Mouse (Mus musculus) limb, embryonic 10.5 days (tissue): ENCODE measurements around the gene Gcgr. TPM values are rescaled to one million over a fixed set of nuclear protein-coding genes. Genes with fewer than 3 reads are reported as not detected.

Experiments used
- DNase-seq: peaks from one replicate; pipeline ENCODE4 v3.0.0-alpha.2; 2017; ENCODE audit warnings: low spot score
- H3K27ac ChIP-seq: fragments of 300-500 bp; sonication (generic); 2 replicates; pipeline ENCODE4 v1.5.1; 2016; ENCODE audit warnings: mild to moderate bottlenecking
- H3K27me3 ChIP-seq: fragments of 300-500 bp; sonication (generic); 2 replicates; pipeline ENCODE4 v1.6.1; 2016; ENCODE audit warnings: low read depth, mild to moderate bottlenecking; ENCODE audit not compliant: poor library complexity, severe bottlenecking
- H3K36me3 ChIP-seq: fragments of 300-500 bp; sonication (generic); 2 replicates; pipeline ENCODE4 v1.6.1; 2016; ENCODE audit warnings: mild to moderate bottlenecking, moderate library complexity
- H3K4me1 ChIP-seq: fragments of 300-500 bp; sonication (generic); 2 replicates; pipeline ENCODE4 v1.6.1; 2016
- H3K4me3 ChIP-seq: fragments of 300-500 bp; sonication (generic); 2 replicates; pipeline ENCODE4 v1.5.1; 2016; ENCODE audit warnings: mild to moderate bottlenecking, moderate library complexity
- H3K9me3 ChIP-seq: fragments of 300-500 bp; sonication (generic); replicated peaks from 2 replicates; pipeline ENCODE4 v1.6.1; 2016; ENCODE audit warnings: mild to moderate bottlenecking
- WGBS: fragments of 180-500 bp; shearing (Covaris S2); methylation state at CpG from one replicate; pipeline ENCODE4 v1.1.7; 2016; 5-methylcytosine and 5-hydroxymethylcytosine counted together
- polyA plus RNA-seq: library from polyadenylated mRNA; unstranded; fragments of >200 nt; fragmentation: Nextera tagmentation; extraction: Ambion mirVana; gene quantifications from 2 replicates; pipeline ENCODE4 v1.2.1, GENCODE M21; 2016

Gcgr gene
- polyA plus RNA-seq, 1 experiment from 2014 or later = 1.1 TPM

DNA sequence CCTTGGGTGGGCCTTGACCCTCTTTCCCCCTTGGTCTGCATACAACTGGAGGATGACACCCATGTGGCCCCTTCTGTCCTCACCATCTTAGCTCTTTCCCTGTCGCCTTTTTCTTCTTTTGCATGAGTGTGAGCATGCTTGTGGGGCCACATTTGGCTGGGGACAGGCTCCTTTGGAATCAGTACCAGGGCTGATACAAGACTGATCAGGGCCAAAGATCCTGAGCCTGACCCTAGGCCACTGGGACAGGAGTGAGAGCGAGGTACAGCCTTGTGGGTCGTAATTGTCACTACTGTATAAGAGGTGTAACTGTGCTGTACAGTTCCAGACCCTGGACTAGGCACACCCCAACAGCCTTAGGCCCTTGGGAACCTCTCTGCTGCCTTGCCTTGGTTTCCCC lies 36.6 kb upstream of the Gcgr start:
- Histone ChIP-seq H3K4me3 (peak overlapping the region; percentile 97; the same call in 1 of the 2 replicates), H3K36me3 (peaks cover 72% of the 10 kb centered on the region), H3K9me3 (no peaks in the 10 kb centered on the region), H3K4me1 (peaks cover 51% of the 10 kb centered on the region), H3K27me3 (no peaks in the 10 kb centered on the region), H3K27ac (0 out of 2 replicates have a peak overlapping the region, but pooled peaks have one; percentile 19)
- WGBS = 82% methylated on average over 3 of the region's 3 CpGs
- no peak for DNase-seq

DNA sequence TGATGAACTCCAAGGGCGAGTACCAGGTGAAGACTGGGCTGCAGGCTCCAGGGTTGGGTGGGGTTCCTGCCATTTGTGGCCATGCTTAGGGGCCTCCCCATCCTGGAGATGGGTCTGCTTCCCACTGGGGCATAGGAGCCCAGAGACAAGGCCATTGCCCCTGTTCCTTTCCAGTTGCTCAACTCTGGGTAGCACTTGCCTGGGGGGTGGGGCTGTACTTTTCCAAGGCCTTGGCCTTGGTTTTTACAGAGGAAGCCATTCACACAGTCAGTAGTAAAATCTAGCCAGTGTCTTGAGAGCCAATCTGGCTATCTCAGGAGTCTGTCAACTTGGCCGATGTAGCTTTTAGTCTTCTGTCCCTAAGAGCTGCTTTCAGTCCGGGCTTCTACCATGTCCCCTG lies 33.1 kb upstream of the Gcgr start:
- Histone ChIP-seq H3K9me3 (no peaks in the 10 kb centered on the region), H3K27ac (no peak overlapping the region), H3K4me1 (peaks cover 27% of the 10 kb centered on the region), H3K4me3 (no peak overlapping the region), H3K36me3 (peaks cover 65% of the 10 kb centered on the region), H3K27me3 (no peaks in the 10 kb centered on the region)
- 96% methylated on average over 3 of the region's 3 CpGs for WGBS
- no peak for DNase-seq

- DNase-seq = no peak
- Histone ChIP-seq H3K27ac (no peak overlapping the region), H3K36me3 (peaks cover 65% of the 10 kb centered on the region), H3K9me3 (no peaks in the 10 kb centered on the region), H3K27me3 (no peaks in the 10 kb centered on the region), H3K4me1 (peaks cover 19% of the 10 kb centered on the region), H3K4me3 (0 out of 2 replicates have a peak overlapping the region, but pooled peaks have one; percentile 4)
- WGBS = 92% methylated on average over 12 of the region's 12 CpGs
Measured at GRCm38 (mm10) chr11:120498226-120498625, 32.3 kb upstream of the Gcgr start.

DNA sequence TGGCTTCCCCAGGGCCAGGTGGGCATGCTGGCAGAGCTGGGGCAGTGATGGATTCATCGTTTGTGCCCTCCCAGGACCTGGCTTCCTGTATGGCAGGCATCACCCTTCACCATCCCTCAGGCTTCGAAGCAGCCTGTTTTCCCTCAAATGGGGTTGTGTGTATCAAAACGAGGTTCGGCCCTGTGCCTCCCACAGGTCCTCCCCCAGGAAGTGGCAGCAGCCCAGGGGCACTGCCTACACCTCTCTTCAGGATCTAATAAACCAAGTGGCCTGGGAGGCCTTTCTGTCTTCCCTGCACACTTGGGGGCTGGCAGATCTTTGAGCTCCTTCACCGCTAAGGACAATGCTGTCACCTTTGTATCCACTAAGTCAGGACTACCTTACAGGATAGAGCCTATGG lies 31.6 kb upstream of the Gcgr start:
- WGBS = 92% methylated on average over 5 of the region's 5 CpGs
- DNase-seq = no peak
- Histone ChIP-seq H3K4me3 (no peak overlapping the region), H3K4me1 (peaks cover 12% of the 10 kb centered on the region), H3K9me3 (no peaks in the 10 kb centered on the region), H3K27me3 (no peaks in the 10 kb centered on the region), H3K27ac (0 out of 2 replicates have a peak overlapping the region, but pooled peaks have one; percentile 38), H3K36me3 (peaks cover 61% of the 10 kb centered on the region)

DNA sequence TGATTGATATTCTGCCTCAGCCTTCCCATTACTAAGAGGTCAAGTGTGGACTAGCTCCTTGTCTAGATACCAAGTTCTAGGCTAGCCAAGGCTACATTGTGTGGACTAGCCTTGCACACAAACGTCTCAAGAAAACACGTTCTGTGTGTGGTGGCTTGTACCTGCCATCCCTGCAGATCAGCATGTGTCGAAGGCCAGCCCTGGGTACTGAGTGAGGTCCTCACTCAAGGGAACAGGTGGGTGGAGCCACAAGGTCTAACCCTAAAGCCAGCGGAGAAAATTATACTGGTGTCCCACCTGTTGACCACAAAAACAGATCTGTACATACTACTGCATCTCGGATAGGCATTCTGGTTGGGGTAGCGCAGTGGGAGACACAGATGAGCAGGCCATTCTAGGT lies 30.6 kb upstream of the Gcgr start:
- WGBS = 82% methylated on average over 6 of the region's 6 CpGs
- Histone ChIP-seq H3K9me3 (no peaks in the 10 kb centered on the region), H3K4me1 (peaks cover 8% of the 10 kb centered on the region), H3K27ac (no peak overlapping the region), H3K36me3 (peaks cover 51% of the 10 kb centered on the region), H3K27me3 (no peaks in the 10 kb centered on the region), H3K4me3 (no peak overlapping the region)
- no peak for DNase-seq

DNA sequence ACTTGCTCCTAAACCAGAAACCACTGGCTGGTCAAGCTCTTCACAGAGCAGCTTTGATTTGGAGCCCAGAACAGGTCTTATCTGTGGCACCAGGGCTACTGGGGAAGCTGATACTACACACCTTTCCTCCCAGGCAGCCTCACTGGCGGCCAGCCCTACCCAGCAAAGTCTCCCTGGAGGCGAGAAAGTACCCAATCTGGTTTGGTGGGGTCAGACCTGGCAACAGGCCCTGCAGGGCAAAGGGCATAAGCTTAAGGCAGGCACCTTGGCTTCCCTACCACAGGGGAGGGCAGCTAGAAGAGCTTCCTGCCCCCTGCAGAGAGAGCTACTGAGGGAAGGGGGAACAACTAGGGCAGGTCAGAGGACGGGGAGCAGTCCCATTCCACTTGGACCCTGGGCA lies 30.1 kb upstream of the Gcgr start:
- peak overlapping the region; percentile 46; the same call in 1 of the 2 replicates for H3K27ac ChIP-seq
- H3K4me3 ChIP-seq = 0 out of 2 replicates have a peak overlapping the region, but pooled peaks have one; percentile 4
- H3K4me1 ChIP-seq = peaks cover 8% of the 10 kb centered on the region
- WGBS = 23% methylated on average over 3 of the region's 3 CpGs
- no peaks in the 10 kb centered on the region for H3K9me3 ChIP-seq
- no peaks in the 10 kb centered on the region for H3K27me3 ChIP-seq
- DNase-seq = no peak
- peaks cover 46% of the 10 kb centered on the region for H3K36me3 ChIP-seq

GRCm38 (mm10) chr11:120501018-120501417 lies 29.5 kb upstream of the Gcgr start:
- no peak overlapping the region for H3K27ac ChIP-seq
- H3K9me3 ChIP-seq = no peaks in the 10 kb centered on the region
- no peaks in the 10 kb centered on the region for H3K27me3 ChIP-seq
- no peak for DNase-seq
- 71% methylated on average over 6 of the region's 6 CpGs for WGBS
- peaks cover 40% of the 10 kb centered on the region for H3K36me3 ChIP-seq
- H3K4me3 ChIP-seq = no peak overlapping the region
- H3K4me1 ChIP-seq = peaks cover 8% of the 10 kb centered on the region

GRCm38 (mm10) chr11:120501701-120502100 lies 28.8 kb upstream of the Gcgr start:
- no peaks in the 10 kb centered on the region for H3K9me3 ChIP-seq
- DNase-seq = no peak
- WGBS = 87% methylated on average over 4 of the region's 4 CpGs
- H3K4me1 ChIP-seq = peaks cover 8% of the 10 kb centered on the region
- peaks cover 33% of the 10 kb centered on the region for H3K36me3 ChIP-seq
- H3K27ac ChIP-seq = no peak overlapping the region
- H3K4me3 ChIP-seq = no peak overlapping the region
- no peaks in the 10 kb centered on the region for H3K27me3 ChIP-seq

DNA sequence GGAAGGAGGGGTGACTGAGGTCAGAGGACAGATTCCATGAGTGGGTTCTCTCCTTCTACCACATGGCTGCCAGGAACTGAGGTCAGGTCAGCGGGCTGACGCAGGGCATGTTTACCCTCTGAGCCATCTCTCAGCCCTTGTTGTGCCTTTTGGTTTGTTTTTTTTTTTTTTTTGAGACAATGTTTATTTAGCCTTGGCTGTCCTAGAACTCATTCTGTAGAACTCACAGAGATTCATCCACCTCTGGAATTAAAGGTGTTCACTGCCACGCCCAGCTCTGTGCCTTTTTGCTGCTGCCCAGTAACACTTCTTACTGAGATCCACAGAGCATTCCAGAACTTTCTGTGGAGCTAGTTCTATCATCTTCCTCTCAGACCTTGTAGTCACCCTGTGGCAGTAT lies 24.8 kb upstream of the Gcgr start:
- DNase-seq = no peak
- Histone ChIP-seq H3K27me3 (0 out of 2 replicates have a peak, but pooled peaks cover 4% of the 10 kb centered on the region), H3K9me3 (no peaks in the 10 kb centered on the region), H3K4me3 (no peak overlapping the region), H3K4me1 (peaks cover 12% of the 10 kb centered on the region), H3K27ac (no peak overlapping the region), H3K36me3 (no peaks in the 10 kb centered on the region)
- WGBS = 94% methylated on average over 3 of the region's 3 CpGs

DNA sequence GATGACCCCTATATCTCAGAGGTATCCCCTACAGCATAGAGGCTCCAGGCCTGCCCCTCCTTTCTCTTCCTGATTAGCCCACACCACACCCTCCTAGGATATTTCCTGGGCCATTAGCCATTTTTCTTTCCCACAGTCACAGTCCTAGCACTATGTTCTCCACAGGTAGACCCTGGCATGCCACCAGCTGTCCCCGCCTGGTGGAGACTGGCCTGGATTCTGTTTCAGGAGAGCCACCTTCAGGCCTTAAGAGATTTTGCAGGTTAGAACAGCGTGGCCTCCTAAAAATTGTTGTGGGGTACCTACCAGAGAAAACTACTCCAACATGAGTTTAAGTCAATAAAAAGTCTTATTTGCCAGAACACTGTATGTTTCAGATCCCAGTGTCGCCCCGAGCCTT lies 23.6 kb upstream of the Gcgr start:
- Histone ChIP-seq H3K36me3 (no peaks in the 10 kb centered on the region), H3K27me3 (0 out of 2 replicates have a peak, but pooled peaks cover 4% of the 10 kb centered on the region), H3K4me3 (no peak overlapping the region), H3K9me3 (no peaks in the 10 kb centered on the region), H3K27ac (no peak overlapping the region), H3K4me1 (peaks cover 13% of the 10 kb centered on the region)
- 62% methylated on average over 4 of the region's 4 CpGs for WGBS
- DNase-seq = no peak

DNA sequence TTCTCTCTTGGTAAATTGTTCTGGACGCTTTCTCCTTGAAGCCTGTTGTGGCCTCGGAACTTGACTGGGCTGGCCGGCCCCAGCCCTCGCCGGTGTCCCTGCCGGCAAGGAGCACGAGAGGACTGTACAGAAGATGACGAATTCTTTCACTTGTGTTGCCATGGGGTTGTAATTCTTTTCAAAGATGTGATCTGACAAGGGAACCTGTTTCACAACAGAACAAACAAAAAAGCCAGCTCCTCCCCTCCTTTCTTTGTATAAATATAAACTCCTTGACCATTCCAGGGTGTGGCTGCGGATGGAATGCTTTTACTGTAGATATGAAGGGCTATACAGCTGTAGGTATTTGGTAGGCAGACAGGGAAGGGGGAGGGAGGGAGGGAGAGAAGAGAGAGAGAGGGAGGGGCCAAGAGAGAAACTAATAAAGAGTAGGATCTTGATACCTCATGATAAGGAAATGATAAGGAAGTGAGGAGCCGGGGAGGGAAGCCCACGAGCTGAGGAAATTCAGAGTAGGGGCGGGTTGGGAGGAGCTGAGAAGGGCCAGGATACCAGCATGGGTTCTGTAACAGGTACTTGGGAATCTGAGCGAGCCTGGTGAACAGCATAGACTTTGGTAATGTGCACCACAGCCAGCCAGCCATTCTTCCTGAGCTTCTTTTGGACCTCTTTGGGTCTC lies 22.7 kb upstream of the Gcgr start:
- DNase-seq = no peak
- 0 out of 2 replicates have a peak, but pooled peaks cover 4% of the 10 kb centered on the region for H3K27me3 ChIP-seq
- 82% methylated on average over 13 of the region's 13 CpGs for WGBS
- H3K4me1 ChIP-seq = peaks cover 16% of the 10 kb centered on the region
- H3K9me3 ChIP-seq = no peaks in the 10 kb centered on the region
- H3K4me3 ChIP-seq = no peak overlapping the region
- H3K27ac ChIP-seq = no peak overlapping the region
- H3K36me3 ChIP-seq = no peaks in the 10 kb centered on the region

DNA sequence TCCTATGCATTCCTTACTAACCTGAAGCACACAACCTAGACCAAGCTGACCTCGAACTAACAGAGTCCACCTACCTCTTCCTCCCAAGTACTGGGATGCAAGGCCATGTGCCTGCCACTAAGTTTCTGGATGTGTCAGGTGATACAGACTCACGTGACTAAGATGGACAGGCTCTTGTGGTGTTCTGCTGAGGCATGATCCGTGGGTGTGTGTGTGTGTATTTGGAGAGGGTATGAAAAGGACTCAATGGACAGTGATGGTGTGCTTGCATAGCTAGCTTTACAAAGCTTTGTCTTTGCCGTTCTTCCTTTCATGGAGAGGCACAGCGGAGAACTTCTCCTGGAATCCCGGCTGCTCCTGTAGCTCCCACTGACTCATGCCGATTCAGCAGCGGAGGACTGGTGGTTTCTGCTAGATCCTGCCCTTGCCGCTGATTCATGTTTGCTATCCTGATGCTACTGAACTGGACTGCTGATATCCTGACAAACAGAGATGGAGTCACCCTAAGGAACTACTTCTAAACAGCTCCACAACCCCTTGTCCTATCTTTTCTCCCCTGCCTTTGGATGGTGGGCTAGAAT lies 22.1 kb upstream of the Gcgr start:
- H3K9me3 ChIP-seq = no peaks in the 10 kb centered on the region
- peaks cover 21% of the 10 kb centered on the region for H3K4me1 ChIP-seq
- no peak for DNase-seq
- H3K36me3 ChIP-seq = no peaks in the 10 kb centered on the region
- no peak overlapping the region for H3K27ac ChIP-seq
- WGBS = 91% methylated on average over 9 of the region's 9 CpGs
- no peak overlapping the region for H3K4me3 ChIP-seq
- H3K27me3 ChIP-seq = 0 out of 2 replicates have a peak, but pooled peaks cover 4% of the 10 kb centered on the region

- H3K9me3 ChIP-seq = no peaks in the 10 kb centered on the region
- peak overlapping the region; percentile 75 for H3K27ac ChIP-seq
- DNase-seq = no peak
- 0 out of 2 replicates have a peak, but pooled peaks cover 4% of the 10 kb centered on the region for H3K27me3 ChIP-seq
- H3K4me1 ChIP-seq = peaks cover 21% of the 10 kb centered on the region
- H3K36me3 ChIP-seq = no peaks in the 10 kb centered on the region
- WGBS = 35% methylated on average over 4 of the region's 4 CpGs
- 0 out of 2 replicates have a peak overlapping the region, but pooled peaks have one; percentile 36 for H3K4me3 ChIP-seq
Measured at GRCm38 (mm10) chr11:120509940-120510339, 20.6 kb upstream of the Gcgr start.
